Mouse (Mus musculus) urinary bladder, postnatal 14 days (tissue): ENCODE measurements at regions not wholly inside any gene's neighbourhood (a gene's known extent, or its start where the extent isn't known, plus 50 kb on each side); places are given as distances from the start of the nearest gene placed in this dataset.

Experiments
- DNase-seq: peaks from one replicate; pipeline ENCODE4 v3.0.0; 2021; ENCODE audit warnings: low spot score

- DNase-seq: no peak
Measured at GRCm38 (mm10) chr1:64200387-64201023, 78.4 kb upstream of the Klf7 start.

DNA sequence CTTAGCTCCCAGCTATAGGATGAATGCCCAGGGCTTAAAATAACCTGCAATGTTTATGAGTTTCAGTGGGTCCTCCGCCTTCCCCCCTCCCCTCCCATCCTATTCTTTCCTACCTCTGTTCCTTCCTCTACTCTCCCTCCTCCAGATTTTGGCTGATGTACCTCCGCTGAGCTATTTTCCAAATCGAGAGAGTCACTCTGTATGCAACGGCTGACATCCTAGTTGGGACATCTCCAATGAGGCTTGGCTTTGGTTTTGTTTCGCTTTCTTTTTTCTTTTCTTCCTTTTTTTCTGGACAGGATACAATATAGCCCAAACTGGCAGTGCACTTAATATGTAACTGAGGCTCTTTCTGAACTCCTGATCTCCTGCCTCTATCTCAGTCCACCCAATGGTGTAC lies 76.7 kb upstream of the Klf7 start:
- no peak for DNase-seq

DNA sequence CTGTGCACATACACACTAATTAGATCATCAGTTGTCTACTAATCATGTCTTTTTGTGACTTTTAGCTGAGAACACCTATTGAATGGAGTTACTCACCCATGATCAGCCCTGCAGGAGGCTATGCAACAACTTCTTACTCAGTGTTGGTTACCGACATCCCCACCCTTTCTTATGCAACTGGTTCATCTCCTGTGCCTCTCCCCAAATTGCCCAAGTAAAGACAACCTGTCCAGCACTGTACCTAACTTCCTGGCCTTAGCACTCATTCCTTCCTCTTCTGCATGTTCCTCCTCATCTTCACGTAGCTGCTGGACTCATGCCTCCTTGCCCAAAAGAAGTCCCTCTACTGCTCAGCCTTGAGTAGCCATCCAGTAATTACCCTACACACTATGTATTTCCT lies 76.2 kb upstream of the Klf7 start:
- no peak for DNase-seq

- no peak for DNase-seq
Measured at GRCm38 (mm10) chr1:64195970-64196491, 73.9 kb upstream of the Klf7 start.

GRCm38 (mm10) chr1:64195294-64195693 lies 73.2 kb upstream of the Klf7 start:
- DNase-seq: no peak

DNA sequence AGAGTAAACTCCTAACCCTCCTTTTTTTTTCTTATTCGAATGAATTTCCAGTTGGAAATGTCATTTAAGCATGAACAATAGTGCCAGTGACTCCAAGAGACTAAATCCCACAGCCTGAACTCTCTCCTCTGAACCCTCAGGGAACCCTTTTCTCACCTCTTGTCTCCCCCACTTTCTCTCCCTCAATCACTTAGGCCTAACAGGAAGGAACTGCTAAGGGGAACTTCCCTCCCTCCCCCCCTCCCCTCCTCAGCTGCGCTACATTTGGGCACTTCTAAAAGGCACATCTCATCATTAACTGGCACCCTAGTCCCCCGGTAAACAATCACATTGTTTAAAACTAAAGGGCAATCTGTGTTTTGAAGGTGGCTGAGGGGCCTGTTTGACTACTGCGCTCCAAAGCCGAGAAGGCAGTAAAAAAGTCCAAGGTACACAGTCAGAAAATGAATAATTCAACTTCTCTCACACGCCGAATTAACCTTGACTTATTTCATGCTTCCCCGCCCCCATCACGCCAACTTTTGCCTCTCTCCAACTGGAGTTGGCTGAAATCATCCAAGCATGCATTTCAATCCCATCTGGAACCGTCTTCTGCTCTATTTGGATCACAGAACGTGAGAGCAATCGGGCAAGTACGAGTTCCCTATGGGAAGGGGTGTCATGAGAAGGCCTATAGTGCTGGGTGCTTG lies 71.2 kb upstream of the Klf7 start:
- no peak for DNase-seq

DNA sequence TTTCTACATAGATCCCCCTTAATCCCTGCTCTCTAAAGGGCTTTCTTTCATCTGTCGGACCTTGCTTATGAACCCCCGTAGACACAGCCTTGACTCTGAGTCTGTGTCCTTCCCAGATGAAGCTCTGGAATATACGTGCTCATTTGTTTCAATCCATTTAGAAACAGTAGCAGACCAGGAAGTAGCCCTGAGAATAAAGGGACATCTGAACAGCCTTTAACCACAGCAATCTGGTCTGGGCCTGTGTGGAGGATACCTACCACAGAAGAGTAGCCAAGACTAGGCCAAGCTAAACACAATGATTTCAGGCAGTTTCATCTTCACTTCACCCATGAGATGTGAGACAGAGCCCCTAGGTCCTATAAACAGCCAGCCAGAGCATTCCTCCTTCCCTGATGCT lies 70.7 kb upstream of the Klf7 start:
- DNase-seq: no peak

GRCm38 (mm10) chr1:64191242-64192220 lies 69.4 kb upstream of the Klf7 start:
- DNase-seq: no peak

DNA sequence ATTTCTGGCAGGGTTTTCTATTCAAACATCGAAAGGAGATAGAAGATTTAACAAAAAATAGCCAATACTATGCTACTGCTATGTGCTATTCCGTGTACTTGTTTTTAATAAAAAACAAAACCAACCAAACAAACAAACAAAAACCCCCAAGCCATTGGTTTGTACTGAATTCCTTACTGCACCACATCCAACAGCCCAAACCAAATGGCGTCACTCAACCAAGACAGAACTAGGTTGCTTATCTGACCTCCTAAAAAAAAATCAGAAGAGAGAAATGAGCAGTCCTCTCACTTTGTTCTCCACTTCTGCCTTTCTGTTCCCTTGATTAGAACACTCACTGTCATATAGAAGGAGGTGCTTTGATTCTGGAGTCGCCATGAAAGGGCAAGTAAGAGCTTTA lies 68.6 kb upstream of the Klf7 start:
- no peak for DNase-seq

DNA sequence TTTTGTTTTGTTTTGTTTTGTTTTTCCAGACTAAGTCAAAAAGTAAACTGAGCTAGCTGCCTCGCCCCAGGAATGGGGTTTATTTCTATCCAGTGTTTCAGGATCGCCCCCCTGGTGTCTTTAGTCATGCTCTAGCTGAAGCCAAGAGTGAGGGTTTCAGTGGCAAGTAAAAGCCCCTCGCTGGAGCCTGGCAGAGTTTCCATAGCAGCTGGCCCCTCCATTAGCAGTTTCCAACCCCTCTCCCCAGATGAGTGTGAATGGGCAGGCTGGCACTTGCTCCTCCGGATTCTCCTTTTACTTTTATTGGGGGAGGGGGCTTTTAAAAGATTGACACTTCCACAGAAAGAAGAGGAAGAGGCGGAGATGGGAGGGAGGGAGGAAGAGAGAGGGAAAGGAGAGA lies 68.0 kb upstream of the Klf7 start:
- DNase-seq: no peak

DNA sequence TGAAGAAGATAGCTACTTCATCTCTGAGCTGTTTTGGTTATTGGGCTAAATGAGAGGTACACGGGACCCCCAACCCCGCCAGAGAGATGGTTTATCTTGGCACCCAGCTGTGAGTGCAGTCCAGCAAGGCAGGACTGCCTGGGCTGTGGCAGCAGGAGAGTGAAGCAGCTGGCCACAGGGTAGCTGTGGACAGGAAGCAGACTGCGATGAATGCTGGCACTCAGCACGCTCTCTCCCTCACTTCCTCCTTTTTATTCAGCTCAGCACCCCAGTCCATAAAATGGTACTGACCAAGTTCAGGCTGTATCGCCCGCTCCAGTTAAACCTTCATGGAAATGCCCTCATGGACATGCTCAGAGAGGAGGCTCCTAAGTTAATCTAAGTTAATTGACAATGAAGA lies 67.4 kb upstream of the Klf7 start:
- DNase-seq: no peak

DNA sequence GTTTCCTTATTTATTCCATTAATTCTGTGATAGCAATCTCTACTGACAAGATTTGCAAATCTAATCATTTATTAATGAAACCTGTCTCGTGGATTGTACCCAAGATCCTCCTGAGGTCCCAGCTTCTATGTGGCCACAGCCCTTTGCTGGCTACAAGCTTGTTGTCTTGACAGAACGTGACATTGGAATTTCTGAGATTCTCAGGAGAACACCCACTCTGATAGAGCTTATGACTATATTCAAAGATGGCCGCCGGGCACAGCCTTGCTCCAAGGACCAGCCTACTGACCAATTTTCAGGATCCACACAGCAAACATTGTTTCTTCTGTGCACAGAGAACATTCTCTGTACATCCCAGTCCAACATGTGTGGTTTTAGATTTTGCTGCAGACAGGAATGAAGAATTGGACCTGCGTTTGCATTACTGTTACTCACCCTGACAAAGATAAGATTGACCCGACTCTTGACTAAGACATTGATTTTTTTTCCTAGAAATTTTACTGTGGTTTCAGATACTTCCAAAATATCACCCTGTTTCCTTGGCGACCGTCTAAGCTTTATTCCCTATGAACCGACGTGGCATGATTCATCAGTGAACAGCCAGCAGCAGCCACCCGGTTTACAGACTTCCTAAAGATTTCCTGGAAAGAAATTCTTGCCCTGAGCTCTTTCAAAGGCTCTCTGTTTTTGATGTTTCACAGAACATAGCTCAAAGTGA lies 65.9 kb upstream of the Klf7 start:
- DNase-seq: no peak

DNA sequence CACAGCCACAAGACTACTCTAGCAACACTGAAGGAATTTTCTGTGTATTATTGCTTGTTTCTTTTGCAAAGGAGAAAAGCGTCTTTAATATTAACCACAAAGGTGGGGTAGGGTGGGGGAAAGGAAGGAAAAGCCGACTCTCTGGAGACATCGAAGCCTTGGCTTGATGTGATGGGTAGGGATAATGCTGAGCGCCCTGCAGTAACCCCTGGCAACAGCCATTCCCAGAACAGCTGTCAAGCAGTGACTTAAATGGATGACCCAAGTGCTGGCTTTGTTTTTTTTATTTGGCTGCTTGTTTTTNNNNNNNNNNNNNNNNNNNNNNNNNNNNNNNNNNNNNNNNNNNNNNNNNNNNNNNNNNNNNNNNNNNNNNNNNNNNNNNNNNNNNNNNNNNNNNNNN lies 51.6 kb upstream of the Klf7 start:
- DNase-seq: no peak

- DNase-seq: no peak
Measured at GRCm38 (mm10) chr1:64172122-64172521, 50.0 kb upstream of the Klf7 start.
